ENCODE assay signal across 16 mouse cellular contexts in genomic region chr3:85741767-85742166, GRCm38 (mm10).
"Had no signal": no experiment of that assay in that cellular context is flagged by ENCODE, and none has a peak within 500 bp of the region (broad histone marks: within the 10 kb centered on the region; RNA-seq: fewer than 3 reads in every experiment).

No protein-coding gene starts in this region.

- H3K27me3 ChIP-seq: intestine, embryonic 15.5 days; kidney, embryonic 15.5 days; limb, embryonic 13.5 days; midbrain, embryonic 12.5 days; midbrain, embryonic 15.5 days; neural tube, embryonic 13.5 days had no signal

- H3K9me3 ChIP-seq: intestine, embryonic 15.5 days; kidney, embryonic 15.5 days; limb, embryonic 10.5 days; limb, embryonic 13.5 days; midbrain, embryonic 12.5 days; midbrain, embryonic 15.5 days; neural tube, embryonic 13.5 days had no signal

- H3K4me3 ChIP-seq: intestine, embryonic 15.5 days; kidney, embryonic 15.5 days; limb, embryonic 10.5 days; limb, embryonic 13.5 days; midbrain, embryonic 12.5 days; midbrain, embryonic 15.5 days; neural tube, embryonic 13.5 days had no signal

- ATAC-seq: intestine, embryonic 15.5 days; lung, postnatal 0 days; midbrain, embryonic 15.5 days had no signal

- H3K9ac ChIP-seq: intestine, embryonic 15.5 days; kidney, embryonic 15.5 days; limb, embryonic 13.5 days; lung, embryonic 14.5 days; midbrain, embryonic 12.5 days; midbrain, embryonic 15.5 days; neural tube, embryonic 13.5 days had no signal

- H3K4me2 ChIP-seq: intestine, embryonic 15.5 days; kidney, embryonic 15.5 days; limb, embryonic 13.5 days; lung, embryonic 14.5 days; midbrain, embryonic 12.5 days; midbrain, embryonic 15.5 days; neural tube, embryonic 13.5 days had no signal

- H3K36me3 ChIP-seq: intestine, embryonic 15.5 days; kidney, embryonic 15.5 days; limb, embryonic 10.5 days; limb, embryonic 13.5 days; midbrain, embryonic 12.5 days; midbrain, embryonic 15.5 days; neural tube, embryonic 13.5 days had no signal

- H3K4me1 ChIP-seq: intestine, embryonic 15.5 days; midbrain, embryonic 15.5 days; neural tube, embryonic 13.5 days had no signal

- H3K27ac ChIP-seq: intestine, embryonic 15.5 days; kidney, embryonic 15.5 days; limb, embryonic 10.5 days; limb, embryonic 13.5 days; macrophage; midbrain, embryonic 12.5 days; midbrain, embryonic 15.5 days; neural tube, embryonic 13.5 days had no signal

- DNase-seq: kidney, adult 11 months; kidney, adult 8-10 months; kidney, postnatal 10 days; kidney, postnatal 4 days; lung, embryonic 14.5 days; thymus, adult 18-20 months; thymus, postnatal 36 days had no signal
